ENCODE assay signal across 13 mouse cellular contexts in the genomic region with DNA sequence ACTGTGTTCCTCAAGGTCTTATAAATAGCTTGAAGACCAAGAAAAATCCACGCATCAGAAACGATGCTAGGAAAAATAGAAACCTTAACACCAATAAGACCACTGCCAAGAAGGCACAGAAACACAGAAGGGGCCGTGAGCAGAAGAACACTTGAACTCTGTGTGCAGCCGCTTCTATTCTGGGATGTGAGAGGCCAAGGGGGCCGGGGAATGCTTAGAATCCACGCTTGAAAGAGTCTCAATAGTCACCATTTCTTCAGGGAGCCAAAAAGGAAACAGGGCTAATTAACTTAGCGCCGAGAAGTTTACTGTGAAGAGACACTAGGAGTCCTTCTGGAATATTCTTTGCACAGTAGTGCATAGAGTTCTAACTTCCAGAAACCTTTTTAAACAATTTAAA.
DNase-seq lines count a peak whose midpoint lies in the region; ATAC-seq lines count a peak whose summit lies in the region.
"Had no signal": no experiment of that assay in that cellular context is flagged by ENCODE, and none has a peak within 500 bp of the region (broad histone marks: within the 10 kb centered on the region; RNA-seq: fewer than 3 reads in every experiment).

No protein-coding gene starts in this region.

- no peak overlapping the region for H3K9ac ChIP-seq in forebrain, embryonic 11.5 days (ENCODE audit: low read length)
- H3K9ac ChIP-seq in forebrain, embryonic 13.5 days = no peak overlapping the region
- H3K9ac ChIP-seq in hindbrain, embryonic 11.5 days (ENCODE audit: low read depth, low read length) = no peak overlapping the region
- no peak overlapping the region for H3K9ac ChIP-seq in hindbrain, embryonic 13.5 days
- no peak overlapping the region for H3K9ac ChIP-seq in neural tube, embryonic 15.5 days (replicated peaks)
- H3K9ac ChIP-seq: hindbrain, embryonic 15.5 days had no signal

- peaks cover 6% of the 10 kb centered on the region; the same call in 1 of the 2 replicates for H3K4me1 ChIP-seq in forebrain, embryonic 11.5 days (replicated peaks; ENCODE audit: control insufficient read depth, insufficient read depth, low read length)
- peaks cover 10% of the 10 kb centered on the region for H3K4me1 ChIP-seq in forebrain, embryonic 13.5 days
- H3K4me1 ChIP-seq in hindbrain, embryonic 11.5 days (replicated peaks; ENCODE audit: control insufficient read depth, insufficient read depth, low read length) = no peaks in the 10 kb centered on the region
- H3K4me1 ChIP-seq in hindbrain, embryonic 13.5 days (replicated peaks) = peaks cover 8% of the 10 kb centered on the region
- peaks cover 5% of the 10 kb centered on the region; the same call in 1 of the 2 replicates for H3K4me1 ChIP-seq in neural tube, embryonic 15.5 days

- 8% methylated on average over 8 of the region's 8 CpGs for WGBS in forebrain, embryonic 11.5 days
- 2% methylated on average over 8 of the region's 8 CpGs for WGBS in forebrain, embryonic 13.5 days
- WGBS in hindbrain, embryonic 11.5 days = 23% methylated on average over 8 of the region's 8 CpGs
- 13% methylated on average over 8 of the region's 8 CpGs for WGBS in hindbrain, embryonic 13.5 days
- 16% methylated on average over 8 of the region's 8 CpGs for WGBS in neural tube, embryonic 15.5 days

- H3K4me2 ChIP-seq in forebrain, embryonic 11.5 days (ENCODE audit: low read depth, low read length, severe bottlenecking) = no peak overlapping the region
- H3K4me2 ChIP-seq in forebrain, embryonic 13.5 days = no peak overlapping the region
- no peak overlapping the region for H3K4me2 ChIP-seq in hindbrain, embryonic 11.5 days (replicated peaks; ENCODE audit: low read depth, low read length)
- no peak overlapping the region for H3K4me2 ChIP-seq in hindbrain, embryonic 13.5 days
- H3K4me2 ChIP-seq in neural tube, embryonic 15.5 days = no peak overlapping the region
- H3K4me2 ChIP-seq: hindbrain, embryonic 15.5 days had no signal

- no peak overlapping the region for H3K27ac ChIP-seq in forebrain, embryonic 11.5 days (ENCODE audit: low read depth, low read length)
- no peak overlapping the region for H3K27ac ChIP-seq in forebrain, embryonic 13.5 days
- H3K27ac ChIP-seq in hindbrain, embryonic 11.5 days (ENCODE audit: low read depth, low read length) = no peak overlapping the region
- no peak overlapping the region for H3K27ac ChIP-seq in hindbrain, embryonic 13.5 days
- H3K27ac ChIP-seq in neural tube, embryonic 15.5 days (replicated peaks) = no peak overlapping the region

- H3K36me3 ChIP-seq in forebrain, embryonic 11.5 days (ENCODE audit: control insufficient read depth, insufficient read depth, low read length) = no peaks in the 10 kb centered on the region
- no peaks in the 10 kb centered on the region for H3K36me3 ChIP-seq in forebrain, embryonic 13.5 days (ENCODE audit: poor library complexity, severe bottlenecking)
- H3K36me3 ChIP-seq in hindbrain, embryonic 11.5 days (ENCODE audit: control insufficient read depth, insufficient read depth, low read length) = no peaks in the 10 kb centered on the region
- no peaks in the 10 kb centered on the region for H3K36me3 ChIP-seq in hindbrain, embryonic 13.5 days
- no peaks in the 10 kb centered on the region for H3K36me3 ChIP-seq in neural tube, embryonic 15.5 days
- H3K36me3 ChIP-seq: G1E; hindbrain, embryonic 15.5 days had no signal

- H3K27me3 ChIP-seq in forebrain, embryonic 11.5 days (ENCODE audit: control insufficient read depth, insufficient read depth, low read length) = no peaks in the 10 kb centered on the region; the same call in 1 of the 2 replicates
- H3K27me3 ChIP-seq in forebrain, embryonic 13.5 days = peaks cover 15% of the 10 kb centered on the region
- no peaks in the 10 kb centered on the region for H3K27me3 ChIP-seq in hindbrain, embryonic 11.5 days (ENCODE audit: control insufficient read depth, insufficient read depth, low read length)
- no peaks in the 10 kb centered on the region for H3K27me3 ChIP-seq in hindbrain, embryonic 13.5 days
- no peaks in the 10 kb centered on the region for H3K27me3 ChIP-seq in neural tube, embryonic 15.5 days (replicated peaks)
- H3K27me3 ChIP-seq: hindbrain, embryonic 15.5 days had no signal

- H3K4me3 ChIP-seq in forebrain, embryonic 11.5 days (ENCODE audit: low read depth, low read length) = no peak overlapping the region
- no peak overlapping the region for H3K4me3 ChIP-seq in forebrain, embryonic 13.5 days
- no peak overlapping the region for H3K4me3 ChIP-seq in hindbrain, embryonic 11.5 days (ENCODE audit: low read depth, low read length)
- H3K4me3 ChIP-seq in hindbrain, embryonic 13.5 days = no peak overlapping the region
- H3K4me3 ChIP-seq in neural tube, embryonic 15.5 days (replicated peaks) = no peak overlapping the region
- H3K4me3 ChIP-seq: hindbrain, embryonic 15.5 days had no signal

- ATAC-seq in forebrain, embryonic 11.5 days (replicated peaks; ENCODE audit: low FRiP score) = no peak
- no peak for ATAC-seq in forebrain, embryonic 13.5 days
- ATAC-seq in hindbrain, embryonic 11.5 days (ENCODE audit: low FRiP score) = no peak
- ATAC-seq in hindbrain, embryonic 13.5 days (ENCODE audit: low FRiP score) = no peak
- no peak for ATAC-seq in neural tube, embryonic 15.5 days (ENCODE audit: low FRiP score)

- H3K9me3 ChIP-seq in forebrain, embryonic 11.5 days (ENCODE audit: control insufficient read depth, low read length) = no peaks in the 10 kb centered on the region
- H3K9me3 ChIP-seq in forebrain, embryonic 13.5 days (replicated peaks) = no peaks in the 10 kb centered on the region
- H3K9me3 ChIP-seq in hindbrain, embryonic 11.5 days (ENCODE audit: control insufficient read depth, low read length) = no peaks in the 10 kb centered on the region
- H3K9me3 ChIP-seq in hindbrain, embryonic 13.5 days = no peaks in the 10 kb centered on the region
- H3K9me3 ChIP-seq in neural tube, embryonic 15.5 days (replicated peaks) = no peaks in the 10 kb centered on the region
- H3K9me3 ChIP-seq: G1E; hindbrain, embryonic 15.5 days had no signal

- DNase-seq in forebrain, embryonic 11.5 days (ENCODE audit: low spot score) = peak; percentile 73
- peak; percentile 31 for DNase-seq in hindbrain, embryonic 11.5 days (ENCODE audit: low spot score)
- peak; percentile 21 for DNase-seq in neural tube, embryonic 10.5 days (ENCODE audit: extremely low spot score, low spot score)
- DNase-seq in retina, postnatal 1 day = peak; percentile 45
- DNase-seq in thymus, postnatal 0 days (ENCODE audit: low spot score) = no peak
- DNase-seq: kidney, postnatal 4 days; left cerebral cortex, postnatal 4 days; lung, adult 18-20 months had no signal
